Mouse (Mus musculus): ENCODE measurements around the gene Tent5c.
A peak's percentile ranks its signal among the peaks of the same experiment; 100 is the strongest.
"Not testable (repeated sequence)": the region's sequence is repeated elsewhere in the genome, so short reads cannot be mapped to it uniquely, and the experiment has no call there.

Gene Tent5c

DNA sequence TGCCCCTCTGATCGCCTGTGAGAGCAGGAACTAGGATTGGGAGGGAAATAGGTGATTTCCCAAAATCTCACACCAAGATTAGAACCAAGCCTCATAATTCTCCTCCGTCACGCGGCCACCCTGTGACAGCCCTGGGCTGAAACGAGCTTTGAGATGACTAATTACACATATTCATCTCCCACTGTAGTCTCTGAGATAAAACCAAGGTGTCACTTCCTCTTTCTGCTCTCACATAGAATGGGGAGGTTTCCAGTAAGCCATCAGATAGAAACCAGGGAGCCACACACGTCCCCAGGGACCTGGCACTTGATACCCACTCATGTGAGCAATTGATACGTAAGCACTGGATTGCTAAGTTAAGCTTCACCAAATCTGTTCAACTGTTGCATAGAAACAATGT is 52.4 kb downstream of the Tent5c start:
- no peak for DNase-seq

DNA sequence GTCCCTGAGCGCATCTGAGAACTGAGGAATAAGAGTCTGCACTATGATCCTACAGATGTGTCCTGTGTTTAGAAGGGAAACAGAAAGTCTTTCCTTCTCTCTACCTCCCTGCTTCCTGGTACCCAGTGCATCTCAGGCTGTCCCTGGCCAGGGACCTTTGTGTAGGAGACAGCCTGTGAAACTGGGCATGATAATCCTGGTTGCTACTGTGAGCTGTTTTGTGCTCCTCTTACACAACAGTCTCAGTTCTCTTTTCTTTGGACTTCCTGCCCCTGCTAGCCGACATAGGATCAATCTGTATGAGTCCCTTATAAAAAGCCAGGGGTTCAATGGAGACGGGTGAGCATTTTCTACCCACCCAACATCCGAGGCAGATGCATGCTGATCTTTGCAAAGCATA is 57.4 kb downstream of the Tent5c start:
- no peak for DNase-seq

DNA sequence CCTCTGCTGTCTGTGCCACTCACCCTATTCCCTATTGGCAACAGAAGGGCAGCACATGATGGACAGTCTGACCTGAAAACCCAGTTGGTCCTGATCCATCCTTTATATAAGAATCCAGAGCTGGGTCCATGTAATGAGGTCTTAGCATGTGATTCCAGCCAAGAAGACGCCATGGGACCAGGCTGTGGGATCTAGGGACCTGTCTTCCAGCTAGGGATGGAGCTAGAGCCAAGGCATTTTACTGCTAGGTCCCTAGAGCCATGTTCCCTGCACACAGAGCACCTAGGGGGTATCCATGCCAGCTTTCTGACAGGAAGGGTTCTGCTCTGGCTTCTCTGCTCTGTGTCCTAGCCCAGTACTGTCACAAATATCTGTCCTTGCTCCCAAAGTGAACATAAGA is 58.4 kb downstream of the Tent5c start:
- no peak for DNase-seq

DNA sequence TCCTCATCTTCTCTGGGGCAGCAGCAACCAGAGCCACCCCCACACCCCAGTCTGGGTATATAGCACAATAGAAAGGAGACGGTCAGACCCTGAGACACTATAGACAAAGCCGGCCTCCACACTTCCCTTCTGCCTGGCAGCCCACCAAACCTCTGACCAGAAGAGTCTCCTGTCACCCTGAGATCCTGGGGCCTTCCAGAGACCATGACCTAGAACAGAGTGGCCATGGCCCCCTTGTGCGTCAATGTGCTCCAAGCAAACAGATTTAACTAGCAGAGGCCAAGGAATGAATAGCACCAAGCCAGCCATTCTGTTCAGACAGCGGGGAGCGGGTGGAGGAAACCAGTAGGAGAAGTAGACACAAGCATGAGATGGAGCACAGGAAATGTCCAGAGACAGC is 59.0 kb downstream of the Tent5c start:
- DNase-seq, result no peak

DNA sequence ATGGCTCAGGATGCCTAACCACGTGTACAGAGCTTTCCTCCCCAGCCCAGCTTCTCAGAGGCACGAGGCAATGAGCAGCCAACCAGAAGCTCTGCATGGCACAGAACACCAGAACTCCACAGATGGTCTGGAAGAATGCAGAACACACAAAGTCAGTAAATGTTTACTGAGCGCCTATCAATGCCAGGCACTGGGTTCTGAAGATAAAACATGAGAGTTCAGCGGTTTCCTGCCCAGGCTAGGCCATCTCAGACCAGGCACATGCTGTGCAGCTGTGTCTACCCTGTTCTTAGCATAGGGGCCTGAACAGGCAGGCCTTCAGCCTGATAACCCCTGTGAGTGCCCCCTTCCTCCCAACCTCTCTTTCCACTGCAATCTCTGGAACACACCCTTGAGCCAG is 59.5 kb downstream of the Tent5c start:
- DNase-seq, result no peak

DNA sequence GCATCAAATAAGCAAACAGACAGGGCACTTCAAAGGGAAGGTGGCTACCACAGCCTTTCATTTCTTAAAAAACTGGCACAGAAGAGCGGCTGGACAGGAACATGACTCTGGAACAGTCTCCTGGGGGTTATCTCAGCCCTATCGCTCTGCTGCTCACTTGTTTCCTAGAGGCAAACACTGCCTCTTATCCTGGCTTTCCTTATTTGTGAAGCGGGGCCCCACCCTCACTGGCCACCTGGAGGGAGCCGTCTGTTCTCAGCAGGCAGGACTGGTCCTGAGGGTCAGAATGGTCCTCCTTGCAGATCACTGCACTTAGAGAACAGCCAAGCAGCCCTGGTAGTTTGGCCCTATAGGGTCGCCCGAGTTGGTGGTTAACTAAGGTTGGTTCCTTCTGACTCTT is 61.6 kb downstream of the Tent5c start:
- DNase-seq, result no peak

DNA sequence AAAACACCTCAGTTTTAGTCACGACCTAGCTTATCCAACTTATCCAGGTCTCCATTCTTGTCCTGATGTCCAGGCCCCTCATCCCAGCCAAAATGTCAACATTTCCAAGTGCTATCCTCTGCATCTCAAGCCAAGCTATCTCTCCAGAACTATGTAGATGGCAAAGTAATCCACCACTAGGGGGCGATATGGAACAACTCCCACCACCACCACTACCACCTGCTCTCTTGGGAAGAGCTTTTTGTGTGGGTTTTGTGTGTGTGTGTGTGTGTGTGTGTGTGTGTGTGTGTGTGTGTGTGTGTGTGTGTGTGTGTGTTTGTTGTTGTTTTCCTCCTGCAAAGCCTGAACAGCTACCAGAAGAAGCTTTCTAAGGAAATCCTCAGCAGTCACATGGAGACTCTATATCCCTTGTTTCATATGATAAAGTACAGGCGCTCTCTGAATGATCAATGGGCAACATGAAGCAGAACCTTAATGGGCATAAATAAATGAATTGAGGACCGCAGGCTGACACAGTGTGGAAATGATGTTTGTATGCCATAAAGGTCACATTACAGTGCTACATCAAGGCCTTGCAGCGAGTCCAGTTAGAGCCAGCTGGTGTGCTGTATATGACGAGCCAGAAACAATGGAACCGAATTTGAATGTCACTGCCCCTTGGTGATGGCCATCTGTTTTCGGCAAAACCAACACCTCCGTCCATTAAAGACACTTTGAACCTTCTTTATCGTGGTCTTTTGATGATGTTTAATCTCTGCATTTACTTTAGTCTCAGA is 66.5 kb downstream of the Tent5c start:
- DNase-seq, result peak; percentile 73 to 75

DNA sequence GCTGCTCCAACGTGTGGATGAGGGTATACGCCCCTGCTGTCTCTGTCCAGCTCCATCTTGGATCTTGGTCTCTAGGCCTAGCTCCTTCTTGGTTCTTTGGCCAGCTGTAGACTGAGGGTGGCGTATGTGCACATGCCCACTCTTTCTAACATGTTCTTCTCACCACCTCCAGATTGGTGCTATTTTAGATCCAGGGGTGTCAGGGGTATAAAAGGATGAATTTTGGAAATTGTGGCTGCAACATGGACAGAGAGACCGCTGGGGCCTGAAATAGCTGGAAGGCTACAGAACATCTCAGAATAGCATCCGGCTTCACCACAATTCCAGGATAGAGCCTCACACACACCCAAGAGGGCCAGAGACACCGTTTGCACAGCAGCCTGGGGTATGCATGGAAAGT is 67.8 kb downstream of the Tent5c start:
- no peak for DNase-seq

DNA sequence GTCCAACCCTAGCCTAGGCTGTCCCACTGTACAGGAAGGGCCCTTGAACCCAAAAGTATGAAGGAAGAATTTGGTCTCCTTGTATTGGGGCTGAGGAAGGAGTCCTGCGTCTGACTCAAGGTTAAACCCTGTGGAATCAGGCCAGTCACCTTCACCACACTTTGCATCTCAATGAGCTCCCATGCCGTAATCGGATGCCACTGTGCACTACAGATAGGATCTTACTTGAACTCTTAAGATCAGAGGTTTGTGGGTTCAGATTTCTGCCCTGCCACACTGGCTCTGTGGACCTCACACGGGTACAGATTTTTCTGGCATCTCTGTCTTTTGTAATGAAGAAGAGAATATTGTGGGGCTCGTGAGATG is 68.5 kb downstream of the Tent5c start:
- DNase-seq, result no peak

DNA sequence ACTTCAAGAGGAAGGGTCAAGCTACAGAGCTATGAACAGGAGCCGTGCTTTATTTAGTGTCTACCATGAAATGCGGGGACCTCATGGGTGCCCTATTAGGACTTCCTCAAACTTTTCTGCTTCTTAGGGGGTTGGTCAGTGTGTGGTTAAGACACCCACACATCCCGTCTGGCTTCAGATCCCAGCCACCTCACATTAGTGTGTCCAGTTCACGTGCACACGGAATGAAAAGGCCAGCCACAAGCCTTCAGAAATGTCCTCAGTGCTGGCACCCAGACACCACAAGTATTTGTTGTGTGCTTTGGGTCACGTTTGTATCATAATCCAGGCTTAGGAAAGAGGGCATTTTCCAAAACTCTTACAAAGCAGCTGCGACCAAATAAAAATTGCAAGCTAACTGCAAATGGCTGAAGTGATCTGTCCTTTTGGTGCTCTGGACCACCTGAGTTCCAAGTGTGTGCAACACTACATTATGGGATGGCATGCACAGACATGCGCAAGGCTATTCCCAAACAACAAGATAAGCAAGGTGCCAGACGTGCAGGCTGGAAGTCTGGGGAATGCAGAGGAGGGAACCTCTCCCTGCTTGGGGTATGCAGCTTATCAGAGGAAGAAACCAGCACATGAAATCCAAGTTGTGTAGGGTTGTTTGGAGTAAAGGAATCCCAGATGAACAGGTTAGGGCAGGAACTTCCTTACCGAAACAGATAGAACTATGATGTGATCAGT is 69.0 kb downstream of the Tent5c start:
- DNase-seq, result no peak

DNA sequence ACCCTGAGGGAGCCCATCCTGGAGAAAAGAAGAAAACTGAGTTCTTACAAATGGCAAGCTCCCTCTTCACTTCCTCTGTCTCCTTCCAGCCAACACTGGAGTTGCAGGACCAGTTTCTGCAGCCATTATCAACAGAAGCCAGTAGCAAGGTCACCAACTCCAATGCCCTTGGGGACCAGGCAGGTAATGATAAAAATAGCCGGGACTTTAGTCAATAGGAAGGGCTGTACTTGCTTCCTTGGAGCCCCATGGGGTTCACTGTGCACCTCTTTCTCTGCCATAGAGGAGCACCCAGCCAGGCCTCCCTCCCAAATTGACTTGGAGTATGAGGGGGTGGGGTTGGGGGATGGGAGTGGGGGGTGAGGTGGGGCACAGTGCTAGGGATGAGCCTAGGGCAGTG is 70.7 kb downstream of the Tent5c start:
- DNase-seq, result peak; percentile 12 to 43

DNA sequence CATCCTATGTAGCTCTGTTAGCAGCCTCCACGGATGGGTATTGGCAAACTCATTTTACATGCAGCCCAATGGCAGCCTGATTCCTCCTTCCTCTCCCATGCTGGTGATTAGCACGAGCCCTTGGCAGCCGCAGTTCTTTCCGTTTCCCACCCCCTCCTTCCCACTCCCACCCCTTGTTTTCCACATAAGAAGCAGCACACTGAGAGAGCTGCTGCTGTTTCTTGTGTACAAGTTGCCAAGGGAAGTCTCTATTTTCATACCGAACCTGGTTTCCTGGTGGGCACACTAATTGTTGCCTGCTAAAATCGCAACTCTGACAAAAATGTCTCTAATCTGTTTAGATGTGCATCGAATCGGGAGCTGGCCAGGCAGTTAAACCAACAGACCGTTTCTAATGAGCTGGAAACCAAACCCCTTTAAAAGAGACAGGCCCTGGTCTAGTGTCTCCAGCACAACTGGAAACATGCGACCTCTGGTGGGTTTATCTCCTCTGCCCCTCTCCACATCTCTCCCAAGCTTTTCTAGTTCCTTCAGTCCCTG is 71.3 kb downstream of the Tent5c start:
- DNase-seq, result peak in 1 of 2 experiments; percentile 24

DNA sequence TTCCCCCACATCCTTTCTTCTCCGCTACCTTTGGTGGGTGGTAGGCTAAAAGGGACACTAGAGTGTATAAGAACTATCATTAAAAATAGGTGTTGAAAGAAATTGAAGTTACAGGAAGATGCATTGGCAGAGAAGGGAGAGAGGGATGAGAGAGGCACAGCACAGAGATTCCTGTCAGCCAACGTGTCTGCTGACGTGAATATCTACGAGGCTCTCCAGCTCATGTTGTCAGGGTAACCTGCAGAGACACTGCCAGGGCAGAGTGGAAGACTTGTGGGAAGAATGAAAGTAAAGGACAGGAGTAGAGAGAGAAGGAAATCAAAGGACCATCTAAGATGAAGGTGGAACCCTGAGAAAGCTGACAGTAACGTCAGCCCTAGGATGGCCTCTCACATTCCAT is 73.5 kb downstream of the Tent5c start:
- no peak for DNase-seq

DNA sequence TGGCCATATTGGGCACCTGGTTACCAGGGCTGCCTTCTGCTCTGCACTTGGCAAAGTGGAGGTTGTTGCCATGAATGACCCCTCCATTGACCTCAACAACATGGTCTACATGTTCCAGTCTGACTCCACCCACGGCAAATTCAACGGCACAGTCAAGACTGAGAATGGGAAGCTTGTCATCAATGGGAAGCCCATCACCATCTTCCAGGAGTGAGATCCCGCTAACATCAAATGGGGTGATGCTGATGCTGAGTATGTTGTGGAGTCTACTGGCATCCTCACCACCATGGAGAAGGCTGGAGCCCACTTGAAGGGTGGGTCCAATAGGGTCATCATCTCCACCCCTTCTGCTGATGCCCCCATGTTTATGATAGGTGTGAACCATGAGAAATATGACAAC is 75.5 kb downstream of the Tent5c start:
- not testable (repeated sequence) for DNase-seq

DNA sequence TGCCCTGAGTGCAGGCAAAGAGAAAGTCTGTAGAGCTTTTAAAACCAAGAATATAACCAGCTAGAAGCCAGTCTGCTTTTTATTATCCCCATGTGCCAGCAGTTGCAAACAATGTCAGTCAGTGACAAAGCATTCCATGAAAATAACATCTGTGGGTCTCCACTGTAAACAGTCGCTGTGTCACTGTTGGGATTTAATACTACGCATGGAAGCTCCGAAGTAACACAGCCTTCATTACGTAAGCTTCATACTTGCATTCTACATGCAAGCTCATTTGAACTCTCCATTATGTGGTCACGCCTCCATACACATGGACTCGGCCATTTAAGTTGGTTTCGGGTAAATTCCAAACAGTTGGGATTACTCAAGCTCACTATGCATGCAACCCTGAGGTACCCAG is 77.2 kb downstream of the Tent5c start:
- DNase-seq, result no peak

DNA sequence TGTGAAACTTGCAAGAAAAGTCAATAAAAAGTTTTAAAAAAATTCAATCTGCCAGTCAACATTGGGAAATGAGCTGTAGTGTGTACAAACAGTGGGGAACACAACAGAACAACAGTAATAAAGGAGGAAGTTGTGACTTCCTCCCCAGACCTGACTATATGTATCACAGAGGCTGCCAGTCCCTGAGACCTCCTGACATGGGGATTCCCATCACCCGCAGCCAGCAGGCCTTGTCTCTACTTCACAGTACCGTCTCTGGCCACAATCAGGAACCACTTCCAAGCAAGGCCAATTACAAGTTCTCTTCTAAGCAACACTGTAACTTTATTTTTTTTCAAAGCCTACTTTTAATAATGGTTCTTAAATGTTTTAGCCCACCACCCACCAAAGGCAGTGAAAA is 79.8 kb downstream of the Tent5c start:
- DNase-seq, result no peak

DNA sequence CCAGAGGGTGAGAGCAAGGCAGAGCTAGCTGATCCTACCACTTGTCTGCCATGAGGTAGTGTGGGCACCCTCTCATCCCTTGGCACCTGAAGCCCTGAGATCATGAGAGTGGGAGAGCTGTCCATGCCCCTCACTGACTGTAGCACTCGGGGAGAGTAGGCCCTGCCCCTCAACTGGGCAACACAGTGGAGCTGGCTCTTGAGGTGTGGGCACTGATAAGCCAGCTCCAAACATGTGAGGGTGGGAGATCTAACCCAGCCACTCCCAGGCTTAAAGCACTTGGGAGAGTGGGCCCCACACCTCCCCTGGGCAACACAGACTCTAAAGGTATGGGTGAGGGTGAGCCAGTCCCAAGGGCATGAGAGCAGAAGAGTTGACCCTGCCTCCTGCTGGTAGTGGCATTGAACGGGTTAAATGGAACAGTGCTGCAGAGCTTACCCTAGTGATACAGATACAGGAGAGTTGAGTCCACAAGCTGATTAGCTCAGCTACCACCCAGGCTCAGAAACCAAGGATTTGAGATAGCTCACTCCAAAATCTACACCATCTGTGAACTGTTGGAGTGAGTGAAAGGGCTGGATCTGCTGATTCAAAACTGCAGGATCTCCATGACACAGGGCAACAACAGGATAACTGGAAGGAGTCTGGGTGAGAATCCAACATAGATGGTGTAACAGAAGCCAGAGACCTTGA is 80.6 kb downstream of the Tent5c start:
- no peak for DNase-seq

DNA sequence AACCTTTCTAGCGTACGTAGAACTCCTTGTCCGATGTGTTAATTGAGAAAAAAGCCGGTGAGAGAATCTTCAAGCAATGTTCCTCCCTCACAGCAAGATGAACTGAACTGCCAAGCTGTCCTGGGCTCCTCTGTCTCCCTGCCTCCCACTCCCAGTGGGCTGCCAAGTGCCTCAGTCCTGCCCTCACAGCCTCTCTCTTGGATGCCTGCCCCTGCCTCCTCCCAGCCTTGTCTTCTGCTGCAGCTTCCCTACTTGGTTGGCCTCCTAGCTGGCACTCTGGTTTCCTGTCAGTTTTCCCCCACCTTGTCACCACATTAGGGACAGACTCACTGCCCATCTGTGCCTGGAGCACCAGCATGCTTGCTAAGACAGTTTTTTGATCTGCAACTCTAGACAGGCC is 86.5 kb downstream of the Tent5c start:
- DNase-seq, result no peak

Measured in kidney, postnatal 36 days (tissue).